Mouse (Mus musculus) brain, embryonic 14.5 days (tissue): ENCODE measurements around the gene Them7. TPM values are rescaled to one million over a fixed set of nuclear protein-coding genes. Genes with fewer than 3 reads are reported as not detected.
A peak's percentile ranks its signal among the peaks of the same experiment; 100 is the strongest.

Experiments
- DNase-seq: peaks from one replicate; pipeline ENCODE4 v3.0.0-alpha.2; 2011; ENCODE audit warnings: low read depth
- CTCF ChIP-seq: fragments of 200-500 bp; IDR thresholded peaks from 2 replicates; pipeline ENCODE4 v1.5.1; 2012; ENCODE audit warnings: inconsistent platforms, mild to moderate bottlenecking, moderate library complexity, borderline replicate concordance; ENCODE audit not compliant: insufficient read depth, insufficient read length; ENCODE audit errors: extremely low read depth
- POLR2A ChIP-seq: fragments of 200-500 bp; IDR thresholded peaks from 2 replicates; pipeline ENCODE4 v1.6.1; 2012; ENCODE audit warnings: mild to moderate bottlenecking, inconsistent platforms, borderline replicate concordance; ENCODE audit not compliant: poor library complexity, insufficient read depth, insufficient read length, severe bottlenecking; ENCODE audit errors: extremely low read depth
- polyA plus RNA-seq: library from polyadenylated mRNA; depleted of rRNA; stranded (reverse); fragments of >200 nt; gene quantifications from 2 replicates; pipeline ENCODE4 v1.2.3, GENCODE M21; 2012

The Them7 gene
- polyA plus RNA-seq, 1 experiment = 0.04 TPM

GRCm38 (mm10) chr2:105391414-105391784 lies 167.3 kb downstream of the Them7 start:
- TF ChIP-seq CTCF (no peak), POLR2A (no peak)
- no peak for DNase-seq

DNA sequence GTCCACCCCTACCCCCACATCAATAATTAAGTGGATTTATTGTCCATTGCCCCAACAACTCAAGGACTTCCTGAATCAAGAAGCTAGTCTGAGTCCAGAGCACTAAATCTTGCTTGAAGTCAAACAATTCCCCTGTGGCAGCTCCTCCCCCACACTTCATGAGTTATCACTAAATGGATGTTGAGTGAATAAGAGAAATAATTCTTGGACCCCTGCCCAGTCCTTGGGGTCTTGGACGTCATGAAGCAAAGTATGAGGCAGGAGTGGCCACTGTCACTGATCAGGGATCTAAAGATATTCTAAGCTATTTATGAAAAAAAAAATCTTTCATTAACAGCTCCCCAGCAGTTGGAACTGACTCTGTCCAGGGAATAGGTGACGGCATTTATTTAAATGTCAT lies 168.4 kb downstream of the Them7 start:
- DNase-seq = no peak
- no peak for TF ChIP-seq POLR2A
- no peak for TF ChIP-seq CTCF

GRCm38 (mm10) chr2:105394375-105394774 lies 170.3 kb downstream of the Them7 start:
- no peak for TF ChIP-seq CTCF
- no peak for TF ChIP-seq POLR2A
- no peak for DNase-seq

- no peak for DNase-seq
- TF ChIP-seq POLR2A (no peak), CTCF (no peak)
Measured at GRCm38 (mm10) chr2:105396066-105396465, 171.9 kb downstream of the Them7 start.

GRCm38 (mm10) chr2:105397446-105398211 lies 173.5 kb downstream of the Them7 start:
- no peak for TF ChIP-seq CTCF
- no peak for TF ChIP-seq POLR2A
- DNase-seq = peak; percentile 23

DNA sequence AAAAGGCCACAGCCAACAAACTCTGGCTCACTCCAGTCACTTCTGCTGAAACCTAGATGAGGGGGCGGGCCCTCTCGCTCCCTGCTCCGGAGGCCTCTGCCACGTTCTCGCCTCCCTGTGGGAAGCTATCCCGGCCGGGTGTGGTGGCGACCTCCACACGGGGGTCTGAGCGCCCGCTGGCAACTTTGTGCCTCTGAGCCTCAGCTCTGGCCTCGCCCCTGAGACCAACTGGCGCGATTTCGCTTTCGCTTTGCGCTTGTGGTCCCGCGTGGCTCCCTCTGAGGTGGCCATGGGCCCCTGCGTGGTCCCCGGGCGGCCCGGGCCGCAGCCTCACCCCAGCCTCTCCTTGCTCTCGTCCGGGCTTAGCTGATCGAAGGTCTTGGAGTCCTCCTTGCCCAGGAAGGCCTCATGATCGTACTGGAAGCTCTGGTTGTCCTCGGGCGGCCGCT lies 174.5 kb downstream of the Them7 start:
- TF ChIP-seq POLR2A (no peak), CTCF (no peak)
- peak; percentile 58 for DNase-seq

DNA sequence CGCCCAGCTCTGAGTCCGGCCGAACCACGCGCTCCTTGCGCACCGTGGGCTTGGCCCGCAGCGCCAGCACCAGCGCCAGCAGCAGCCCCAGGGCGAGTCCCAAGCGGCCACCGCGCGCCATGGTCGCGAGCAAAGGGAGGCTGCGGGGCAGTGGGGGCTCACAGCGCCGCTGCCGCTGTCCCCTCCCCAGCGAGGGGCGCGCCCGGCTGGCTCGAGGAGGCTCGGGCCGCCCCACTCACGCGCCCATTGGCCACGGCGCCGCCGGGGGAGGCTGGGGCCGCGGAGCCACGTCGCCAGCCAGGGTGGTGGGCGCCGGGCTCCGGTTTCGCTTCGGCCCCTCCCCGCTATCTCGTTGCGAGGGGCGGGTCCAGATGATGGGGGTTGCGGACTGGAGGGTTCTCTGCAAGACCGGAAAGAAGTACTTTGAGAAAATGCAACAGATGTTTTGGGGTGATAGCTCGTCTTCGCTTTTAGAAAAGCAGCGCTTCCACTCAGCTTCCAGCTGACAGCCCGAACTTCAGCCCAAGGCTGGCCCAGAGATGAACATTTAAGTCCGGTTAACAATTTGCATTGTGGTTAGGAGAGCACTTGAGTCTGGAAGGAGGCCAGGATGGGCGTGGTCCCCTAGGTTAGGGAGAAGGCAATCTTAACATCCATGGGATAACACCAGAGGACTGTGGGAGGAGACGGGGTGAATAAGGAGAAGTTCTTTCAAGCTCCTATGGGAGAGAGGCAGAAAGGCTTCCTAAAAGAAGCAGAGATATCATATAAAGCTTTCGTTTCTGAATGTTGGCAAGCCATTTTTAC lies 175.2 kb downstream of the Them7 start, which contains the start of gene Rcn1:
Gene Rcn1, minus strand, starts transcription at position 235 of the 807 bp plus-strand sequence.
- peak; percentile 91 for DNase-seq
- TF ChIP-seq POLR2A (peak; percentile 64), CTCF (no peak)

GRCm38 (mm10) chr2:105400558-105400957 lies 176.4 kb downstream of the Them7 start:
- no peak for DNase-seq
- TF ChIP-seq POLR2A (no peak), CTCF (no peak)

- TF ChIP-seq POLR2A (no peak), CTCF (no peak)
- no peak for DNase-seq
Measured at GRCm38 (mm10) chr2:105402180-105402579, 178.1 kb downstream of the Them7 start.

DNA sequence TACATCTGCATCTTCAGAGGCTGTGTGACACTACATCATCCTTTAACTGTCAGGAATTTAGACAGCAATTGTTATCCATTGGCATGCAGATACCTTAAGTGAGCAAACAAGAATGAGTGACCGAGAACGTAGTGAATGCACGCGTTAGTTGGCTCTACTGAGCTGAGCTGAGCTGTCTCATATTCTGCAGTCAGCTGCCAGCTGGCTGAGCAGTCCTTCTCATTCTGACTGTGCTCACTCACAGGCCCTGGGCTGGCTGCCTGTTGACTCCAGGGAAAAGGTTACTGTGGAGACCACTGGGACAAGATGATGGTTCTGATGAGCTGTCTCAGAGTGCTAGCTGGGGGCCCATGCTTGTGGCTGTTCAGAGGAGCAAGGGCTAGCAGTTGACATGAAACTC lies 184.4 kb downstream of the Them7 start:
- DNase-seq = peak; percentile 48
- TF ChIP-seq POLR2A (no peak), CTCF (no peak)

GRCm38 (mm10) chr2:105409253-105409652 lies 185.1 kb downstream of the Them7 start:
- no peak for TF ChIP-seq CTCF
- TF ChIP-seq POLR2A = no peak
- DNase-seq = no peak

- DNase-seq = no peak
- TF ChIP-seq POLR2A = no peak
Measured at GRCm38 (mm10) chr2:105414309-105414708, 190.2 kb downstream of the Them7 start.
